Mouse (Mus musculus): ENCODE results near the gene Pank1. TPM values are rescaled to one million over a fixed set of nuclear protein-coding genes. Genes with fewer than 3 reads are reported as not detected.
A peak's percentile ranks its signal among the peaks of the same experiment; 100 is the strongest.

The Pank1 gene
- polyA plus RNA-seq (2015; fragmentation: Nextera tagmentation; extraction: Ambion mirVana), result 6.4 and 6.5 TPM in 2 replicates

DNA sequence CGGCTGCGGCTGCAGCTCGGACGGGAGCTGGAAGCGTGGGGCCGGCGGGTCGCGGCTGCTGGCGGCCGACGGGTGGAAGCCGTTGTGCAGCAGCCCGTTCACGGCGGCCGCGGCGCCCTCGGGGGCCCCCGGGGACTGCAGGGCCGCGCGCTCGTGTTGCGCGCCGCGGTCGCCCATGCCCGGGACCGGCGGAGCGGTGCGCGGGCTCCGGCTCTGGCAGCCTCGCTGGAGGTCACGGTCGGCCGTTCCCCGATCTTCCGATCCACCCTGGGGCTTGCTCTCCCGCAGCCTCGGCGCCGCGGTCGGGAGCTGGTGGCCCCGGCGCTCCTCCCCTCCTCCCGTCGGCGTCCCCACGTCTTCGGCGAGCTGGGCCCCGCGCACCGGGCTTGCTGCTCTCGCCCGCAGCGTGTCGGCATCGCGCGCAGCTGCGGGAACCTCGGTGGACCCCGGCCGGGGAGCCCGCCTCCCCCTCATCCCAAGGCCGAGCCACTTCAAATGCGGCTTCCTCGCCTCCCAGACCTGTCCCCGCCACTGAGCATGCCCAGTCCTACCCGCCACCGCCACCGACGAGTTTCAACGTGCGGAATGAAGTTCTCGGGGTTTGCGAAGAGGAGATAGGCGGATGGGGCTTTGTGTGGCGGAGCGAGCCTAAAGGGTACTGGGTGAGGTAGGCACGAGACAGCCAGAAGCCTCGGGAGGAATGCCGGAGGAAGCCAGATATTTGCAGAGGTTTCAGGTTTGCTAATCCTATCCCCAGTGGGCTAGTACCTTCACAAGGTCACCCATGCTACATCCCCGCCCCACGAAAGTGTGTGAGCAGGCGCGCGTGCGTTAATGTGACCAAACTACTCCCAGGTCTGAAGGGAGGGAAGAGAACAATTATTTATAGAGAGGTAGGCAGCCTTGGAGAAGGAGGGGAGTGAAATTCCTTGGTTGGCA is at the start of gene Pank1:
Gene Pank1, minus strand, starts transcription at position 853 of the 939 bp plus-strand sequence.
- peak within 1 kb of the TSS; percentile 96 for H3K9ac ChIP-seq (replicated peaks)
- ATAC-seq, result peak; percentile 82
- H3K4me3 ChIP-seq (replicated peaks), result peak within 1 kb of the TSS; percentile 87
- peak within 1 kb of the TSS; percentile 61 for H3K4me2 ChIP-seq (replicated peaks)
- whole genome bisulfite sequencing, result under 1% methylated on average over 94 of the region's 96 CpGs
- no peaks in the 10 kb centered on the region for H3K27me3 ChIP-seq
- peak within 1 kb of the TSS; percentile 98 for H3K27ac ChIP-seq
- H3K9me3 ChIP-seq, result no peaks in the 10 kb centered on the region
- H3K4me1 ChIP-seq (replicated peaks), result peaks cover 21% of the 10 kb centered on the region
- H3K36me3 ChIP-seq, result no peaks in the 10 kb centered on the region

DNA sequence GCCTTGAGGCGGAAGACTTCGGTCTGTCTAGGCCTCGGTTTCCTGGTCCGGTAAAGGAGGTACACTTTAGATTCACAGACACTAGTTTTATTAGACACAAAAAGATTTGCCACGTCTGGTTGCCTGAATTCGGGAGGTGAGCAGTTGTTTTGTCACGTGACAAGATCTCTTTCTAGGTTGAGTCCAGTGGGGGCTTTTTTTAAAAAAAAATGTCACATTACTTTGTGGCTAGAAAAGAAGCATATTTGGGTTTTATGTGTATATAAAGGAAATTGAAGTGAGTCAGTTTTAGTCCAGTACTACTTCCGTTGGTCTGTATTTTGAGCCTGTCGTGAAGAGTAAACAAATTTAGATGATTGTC is 43.3 kb upstream of the Pank1 start:
- H3K9ac ChIP-seq (replicated peaks), result peak overlapping the region; percentile 70
- peak overlapping the region; percentile 84 for H3K4me3 ChIP-seq (replicated peaks)
- H3K27ac ChIP-seq, result 0 out of 2 replicates have a peak overlapping the region, but pooled peaks have one; percentile 25
- under 1% methylated on average over 9 of the region's 9 CpGs for WGBS
- peaks cover 6% of the 10 kb centered on the region for H3K4me1 ChIP-seq (replicated peaks)
- H3K27me3 ChIP-seq, result no peaks in the 10 kb centered on the region
- H3K9me3 ChIP-seq, result no peaks in the 10 kb centered on the region
- H3K4me2 ChIP-seq (replicated peaks), result peak overlapping the region; percentile 68
- no peak for ATAC-seq
- H3K36me3 ChIP-seq, result no peaks in the 10 kb centered on the region

DNA sequence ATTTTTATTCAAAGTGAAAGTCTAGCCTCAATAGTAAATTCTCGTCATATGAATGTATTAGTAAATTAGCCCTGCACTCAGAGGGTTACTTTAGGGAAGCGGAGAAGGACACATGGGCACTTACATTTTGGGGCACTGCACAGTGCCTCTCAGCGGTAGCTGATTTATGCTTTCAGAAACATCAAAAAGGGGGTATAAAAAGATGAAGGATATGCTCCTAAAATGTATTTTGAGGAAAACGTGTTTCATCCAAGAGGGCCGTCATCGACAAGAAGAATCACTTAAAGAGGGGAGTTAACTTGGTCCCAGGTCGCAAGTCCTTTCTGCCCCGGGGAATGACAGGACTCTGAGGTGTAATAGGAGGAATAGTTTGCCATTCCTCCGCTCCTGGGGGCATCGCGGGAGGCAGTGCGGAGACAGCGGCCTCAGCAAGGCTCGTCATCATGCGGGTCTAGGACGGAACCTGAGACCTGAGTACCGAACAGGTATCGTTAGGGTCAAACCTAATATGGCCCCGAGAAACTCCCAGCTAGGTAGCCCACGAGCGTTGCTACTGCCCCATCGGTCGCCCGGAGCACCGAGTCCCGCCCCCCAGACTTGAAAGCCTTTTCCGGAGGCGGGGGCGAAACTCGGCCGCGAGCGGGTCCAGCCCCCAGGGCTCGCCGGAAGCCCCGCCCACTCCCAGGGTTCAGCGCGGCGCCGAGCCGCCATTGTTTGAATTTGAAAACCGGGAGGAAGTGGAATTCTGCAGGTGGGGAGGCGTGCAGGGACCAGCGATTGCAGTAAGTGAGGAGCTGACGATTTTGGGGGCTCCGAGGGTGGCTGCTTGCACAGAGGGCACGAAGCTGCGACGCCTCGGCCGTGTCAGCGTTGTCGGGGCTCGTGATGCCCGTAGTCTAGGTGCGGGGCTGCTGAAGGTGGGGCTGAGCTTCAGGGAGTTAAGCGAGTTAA is 42.7 kb upstream of the Pank1 start, which contains the start of gene Kif20b:
Gene Kif20b, plus strand, starts transcription at position 710 of the 951 bp plus-strand sequence.
- H3K4me2 ChIP-seq (replicated peaks), result peak within 1 kb of the TSS; percentile 68
- peak within 1 kb of the TSS; percentile 84 for H3K4me3 ChIP-seq (replicated peaks)
- peaks cover 6% of the 10 kb centered on the region for H3K4me1 ChIP-seq (replicated peaks)
- peak within 1 kb of the TSS; percentile 70 for H3K27ac ChIP-seq
- WGBS, result under 1% methylated on average over 57 of the region's 57 CpGs
- ATAC-seq, result peak; percentile 97
- no peaks in the 10 kb centered on the region for H3K9me3 ChIP-seq
- H3K27me3 ChIP-seq, result no peaks in the 10 kb centered on the region
- no peaks in the 10 kb centered on the region for H3K36me3 ChIP-seq
- peak within 1 kb of the TSS; percentile 70 for H3K9ac ChIP-seq (replicated peaks)

DNA sequence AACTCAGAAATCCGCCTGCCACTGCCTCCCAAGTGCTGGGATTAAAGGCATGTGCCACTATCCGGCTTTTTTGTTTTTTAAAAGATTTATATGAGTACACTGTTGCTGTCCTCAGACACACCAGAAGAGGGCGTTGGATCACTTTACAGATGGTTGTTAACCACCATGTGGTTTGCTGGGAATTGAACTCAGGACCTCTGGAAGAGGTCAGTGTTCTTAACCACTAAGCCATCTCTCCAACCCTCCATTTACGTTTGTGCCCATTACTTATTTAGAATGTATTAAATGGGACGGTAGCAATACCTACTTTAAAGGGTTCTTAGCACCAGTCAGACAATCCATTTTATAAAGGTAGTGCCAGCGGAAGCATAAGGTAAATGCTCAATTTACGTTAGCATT is 42.0 kb upstream of the Pank1 start:
- H3K27me3 ChIP-seq, result no peaks in the 10 kb centered on the region
- peak; percentile 0; the same call in 1 of the 2 replicates for ATAC-seq
- WGBS, result 19% methylated on average over 7 of the region's 7 CpGs
- no peak overlapping the region for H3K9ac ChIP-seq (replicated peaks)
- H3K4me1 ChIP-seq (replicated peaks), result peaks cover 6% of the 10 kb centered on the region
- H3K27ac ChIP-seq, result no peak overlapping the region
- no peaks in the 10 kb centered on the region for H3K36me3 ChIP-seq
- H3K4me2 ChIP-seq (replicated peaks), result peak overlapping the region; percentile 68
- peak overlapping the region; percentile 84 for H3K4me3 ChIP-seq (replicated peaks)
- H3K9me3 ChIP-seq, result no peaks in the 10 kb centered on the region

DNA sequence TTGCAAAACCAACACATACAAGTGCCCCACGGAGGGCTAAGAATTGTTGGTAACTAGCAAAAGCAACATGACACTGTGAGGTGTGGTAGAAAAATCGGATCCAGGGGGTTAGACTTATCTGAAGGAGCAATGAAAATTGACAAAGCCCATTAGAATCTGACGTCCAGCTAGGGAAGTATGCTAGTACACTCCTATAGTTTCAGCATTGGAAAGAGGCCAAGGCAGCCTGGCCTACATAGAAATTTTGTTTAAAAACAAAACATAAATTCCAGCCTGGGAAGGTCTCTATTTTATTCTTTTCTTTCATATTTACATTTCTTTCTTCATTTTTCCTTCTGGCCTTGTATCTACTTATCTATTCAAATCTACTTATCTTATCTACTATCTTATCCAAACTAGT is 41.3 kb upstream of the Pank1 start:
- Histone ChIP-seq H3K27me3 (no peaks in the 10 kb centered on the region), H3K4me3 (replicated peaks) (no peak overlapping the region), H3K36me3 (no peaks in the 10 kb centered on the region), H3K9me3 (no peaks in the 10 kb centered on the region), H3K4me2 (replicated peaks) (no peak overlapping the region), H3K27ac (no peak overlapping the region), H3K9ac (replicated peaks) (no peak overlapping the region), H3K4me1 (replicated peaks) (peaks cover 6% of the 10 kb centered on the region)
- ATAC-seq, result no peak
- 80% methylated on average over 3 of the region's 3 CpGs for WGBS

DNA sequence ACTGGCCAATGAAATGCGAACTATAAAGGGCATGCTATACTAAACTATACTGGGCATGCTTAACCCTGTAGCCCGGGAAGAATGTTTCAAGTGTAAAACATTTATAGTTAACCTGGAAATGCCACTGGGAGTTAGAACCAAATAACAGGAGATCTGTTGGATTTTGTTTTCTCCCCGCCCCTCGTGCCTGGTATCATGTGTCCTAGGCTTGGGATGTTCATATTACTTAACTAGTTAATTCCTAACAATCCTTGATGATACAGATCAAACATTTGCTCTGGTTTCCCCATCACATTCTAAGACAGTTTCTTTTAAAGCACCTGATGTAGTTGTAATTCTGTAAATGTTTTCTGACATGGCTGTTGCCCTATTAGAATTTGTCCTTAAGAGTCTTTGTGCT is 40.8 kb upstream of the Pank1 start:
- ATAC-seq, result no peak
- 91% methylated on average over 4 of the region's 4 CpGs for WGBS
- Histone ChIP-seq H3K27me3 (no peaks in the 10 kb centered on the region), H3K4me1 (replicated peaks) (peaks cover 6% of the 10 kb centered on the region), H3K9ac (replicated peaks) (no peak overlapping the region), H3K4me2 (replicated peaks) (no peak overlapping the region), H3K36me3 (no peaks in the 10 kb centered on the region), H3K9me3 (no peaks in the 10 kb centered on the region), H3K27ac (no peak overlapping the region), H3K4me3 (replicated peaks) (no peak overlapping the region)

DNA sequence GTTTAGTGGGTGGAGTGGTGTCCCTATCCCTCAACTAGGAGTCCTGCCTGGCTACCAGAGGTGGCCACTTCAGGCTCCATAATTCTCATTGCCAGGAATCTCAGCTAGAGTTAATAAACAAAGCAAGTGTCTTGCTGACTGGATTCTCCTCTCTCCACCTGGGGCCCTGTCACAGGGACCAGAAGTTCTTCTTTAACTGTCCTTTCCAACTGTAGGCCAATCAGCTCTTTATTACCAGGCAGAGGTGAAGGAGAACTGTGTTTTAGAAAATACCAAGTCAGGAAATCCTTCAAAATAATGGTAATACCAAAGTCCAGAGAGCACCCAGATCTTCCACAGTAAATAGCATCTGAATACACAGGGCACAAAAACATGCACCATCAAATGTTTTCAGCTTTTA is 33.1 kb upstream of the Pank1 start:
- no peak for ATAC-seq
- H3K27me3 ChIP-seq, result no peaks in the 10 kb centered on the region

DNA sequence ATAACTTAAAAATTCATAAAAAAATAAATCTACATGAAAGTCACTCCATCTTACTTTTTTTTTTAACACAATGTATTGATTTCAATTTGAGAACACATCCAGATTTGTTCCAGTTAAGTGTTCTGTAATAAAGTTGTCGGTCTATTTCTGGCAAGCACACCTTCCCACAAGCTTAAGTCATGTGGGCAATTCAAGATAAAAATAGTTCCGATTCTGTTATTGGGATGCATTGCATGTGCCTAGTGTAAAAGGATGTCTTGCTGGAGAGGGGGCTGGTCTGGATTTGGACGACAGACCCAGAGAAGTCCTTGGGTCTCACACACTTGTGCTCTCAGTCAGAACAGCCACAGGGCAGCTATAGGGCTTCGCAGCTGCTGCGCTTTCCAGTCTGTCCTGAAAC is 27.5 kb upstream of the Pank1 start:
- H3K9ac ChIP-seq (replicated peaks), result no peak overlapping the region
- no peak overlapping the region for H3K27ac ChIP-seq
- H3K4me2 ChIP-seq (replicated peaks), result no peak overlapping the region
- no peaks in the 10 kb centered on the region for H3K27me3 ChIP-seq
- ATAC-seq, result no peak
- H3K36me3 ChIP-seq, result no peaks in the 10 kb centered on the region
- no peaks in the 10 kb centered on the region for H3K4me1 ChIP-seq (replicated peaks)
- 86% methylated on average over 5 of the region's 5 CpGs for WGBS
- H3K9me3 ChIP-seq, result no peaks in the 10 kb centered on the region
- no peak overlapping the region for H3K4me3 ChIP-seq (replicated peaks)

More for the DNA sequence above, 33.1 kb upstream of the Pank1 start:
- H3K9me3 ChIP-seq, result no peaks in the 10 kb centered on the region
- no peaks in the 10 kb centered on the region for H3K36me3 ChIP-seq
- H3K4me2 ChIP-seq (replicated peaks), result no peak overlapping the region
- H3K27ac ChIP-seq, result no peak overlapping the region
- H3K4me3 ChIP-seq (replicated peaks), result no peak overlapping the region
- no peaks in the 10 kb centered on the region for H3K4me1 ChIP-seq (replicated peaks)
- H3K9ac ChIP-seq (replicated peaks), result no peak overlapping the region

DNA sequence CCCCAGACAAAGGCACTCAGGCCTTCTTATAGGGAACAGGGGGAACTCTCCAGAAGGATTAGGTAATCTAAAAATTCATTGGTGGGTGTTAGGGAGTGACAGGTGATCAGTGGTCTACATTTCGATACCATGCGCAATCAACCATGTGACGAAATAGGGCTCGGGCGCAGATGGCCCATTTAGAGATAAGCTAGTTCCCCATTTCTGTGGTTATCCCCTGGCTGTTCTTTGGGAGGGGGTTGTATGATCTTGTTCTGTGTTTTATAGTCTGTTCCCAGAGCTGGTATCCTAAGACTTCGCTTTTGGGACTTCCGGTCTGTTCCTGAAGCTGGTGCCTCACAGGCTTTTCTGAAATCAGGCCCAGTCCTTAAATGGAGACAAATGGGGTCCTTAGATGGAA is 26.2 kb upstream of the Pank1 start:
- H3K4me1 ChIP-seq (replicated peaks), result no peaks in the 10 kb centered on the region
- no peaks in the 10 kb centered on the region for H3K36me3 ChIP-seq
- H3K4me3 ChIP-seq (replicated peaks), result no peak overlapping the region
- WGBS, result 97% methylated on average over 7 of the region's 7 CpGs
- no peak overlapping the region for H3K4me2 ChIP-seq (replicated peaks)
- no peaks in the 10 kb centered on the region for H3K9me3 ChIP-seq
- no peaks in the 10 kb centered on the region for H3K27me3 ChIP-seq
- no peak for ATAC-seq
- H3K27ac ChIP-seq, result no peak overlapping the region
- H3K9ac ChIP-seq (replicated peaks), result no peak overlapping the region

DNA sequence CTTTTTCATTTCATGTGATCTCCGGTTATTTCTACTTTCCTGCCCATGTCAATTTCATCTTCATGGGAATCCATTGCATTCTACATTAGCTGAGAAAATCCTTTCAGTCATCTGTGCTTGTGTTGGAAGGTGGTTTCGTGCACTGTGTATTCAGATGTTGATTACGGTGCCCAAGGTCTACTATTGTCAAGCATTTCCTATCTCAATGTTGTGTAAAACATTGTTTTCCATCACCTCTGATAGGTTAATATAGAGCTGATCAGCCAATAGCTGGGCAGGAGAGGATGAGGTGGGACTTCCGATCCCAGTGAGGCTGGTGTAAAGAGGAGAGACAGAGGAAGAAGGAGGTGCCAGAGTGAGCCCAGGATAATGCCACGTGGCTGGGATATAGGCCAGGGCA is 24.8 kb upstream of the Pank1 start:
- Histone ChIP-seq H3K4me2 (replicated peaks) (no peak overlapping the region), H3K36me3 (no peaks in the 10 kb centered on the region), H3K27me3 (no peaks in the 10 kb centered on the region), H3K27ac (no peak overlapping the region), H3K9ac (replicated peaks) (no peak overlapping the region), H3K4me3 (replicated peaks) (no peak overlapping the region), H3K4me1 (replicated peaks) (no peaks in the 10 kb centered on the region), H3K9me3 (no peaks in the 10 kb centered on the region)
- no peak for ATAC-seq
- WGBS, result 84% methylated on average over 5 of the region's 5 CpGs

DNA sequence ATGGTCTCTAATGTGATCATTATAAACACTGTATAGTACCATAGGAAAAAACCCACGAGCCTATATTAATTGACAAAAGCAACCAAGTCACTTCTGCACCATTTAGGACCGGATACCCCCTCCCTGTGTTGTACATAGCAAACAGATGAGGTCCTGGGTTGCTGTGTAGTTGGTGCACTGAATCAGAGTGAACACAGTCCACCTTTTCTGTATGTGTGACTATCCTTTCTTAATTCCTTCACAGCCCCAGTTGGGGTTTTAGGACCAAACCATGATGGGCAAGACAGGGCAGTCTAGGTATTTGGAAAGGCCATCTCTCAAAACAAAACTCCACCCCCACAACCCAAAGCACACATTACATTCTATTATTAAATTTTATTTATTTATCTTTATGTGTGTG is 22.5 kb upstream of the Pank1 start:
- Histone ChIP-seq H3K9me3 (no peaks in the 10 kb centered on the region), H3K4me3 (replicated peaks) (no peak overlapping the region), H3K36me3 (no peaks in the 10 kb centered on the region), H3K27ac (no peak overlapping the region), H3K27me3 (no peaks in the 10 kb centered on the region), H3K4me2 (replicated peaks) (no peak overlapping the region), H3K4me1 (replicated peaks) (no peaks in the 10 kb centered on the region), H3K9ac (replicated peaks) (no peak overlapping the region)
- no peak for ATAC-seq
- 83% methylated on average over 2 of the region's 2 CpGs for WGBS

DNA sequence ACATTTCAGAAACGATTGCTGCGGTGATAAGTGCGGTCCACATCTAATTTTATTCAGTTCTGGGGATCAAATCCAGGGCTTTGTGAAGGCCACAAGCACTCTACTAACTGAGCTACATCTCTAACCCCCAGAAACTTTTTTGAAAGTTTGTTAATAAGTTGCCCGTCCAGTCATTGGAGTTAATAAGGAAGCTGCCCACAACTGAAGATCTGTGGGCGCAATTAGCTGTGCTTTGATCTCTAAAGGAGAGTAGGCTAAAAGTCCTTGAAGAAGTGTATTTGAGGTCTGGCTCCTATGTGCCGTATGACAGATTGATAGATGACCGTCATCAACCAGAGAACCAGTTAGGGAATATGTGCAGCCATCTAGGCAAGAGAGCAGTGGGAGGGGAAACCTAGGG is 22.0 kb upstream of the Pank1 start:
- Histone ChIP-seq H3K9me3 (no peaks in the 10 kb centered on the region), H3K4me2 (replicated peaks) (no peak overlapping the region), H3K4me3 (replicated peaks) (no peak overlapping the region), H3K9ac (replicated peaks) (no peak overlapping the region), H3K36me3 (no peaks in the 10 kb centered on the region), H3K4me1 (replicated peaks) (no peaks in the 10 kb centered on the region), H3K27ac (no peak overlapping the region), H3K27me3 (no peaks in the 10 kb centered on the region)
- 96% methylated on average over 7 of the region's 7 CpGs for WGBS
- ATAC-seq, result no peak
